Mouse (Mus musculus) cerebellum, adult 8-10 months (tissue): ENCODE results near the gene Prrt1.

ENCODE experiments used
- DNase-seq: peaks from one replicate; pipeline ENCODE4 v3.0.0; 2022

Prrt1 gene

GRCm38 (mm10) chr17:34651507-34652221 lies 22.3 kb downstream of the Prrt1 start:
- DNase-seq, result peak; percentile 33

DNA sequence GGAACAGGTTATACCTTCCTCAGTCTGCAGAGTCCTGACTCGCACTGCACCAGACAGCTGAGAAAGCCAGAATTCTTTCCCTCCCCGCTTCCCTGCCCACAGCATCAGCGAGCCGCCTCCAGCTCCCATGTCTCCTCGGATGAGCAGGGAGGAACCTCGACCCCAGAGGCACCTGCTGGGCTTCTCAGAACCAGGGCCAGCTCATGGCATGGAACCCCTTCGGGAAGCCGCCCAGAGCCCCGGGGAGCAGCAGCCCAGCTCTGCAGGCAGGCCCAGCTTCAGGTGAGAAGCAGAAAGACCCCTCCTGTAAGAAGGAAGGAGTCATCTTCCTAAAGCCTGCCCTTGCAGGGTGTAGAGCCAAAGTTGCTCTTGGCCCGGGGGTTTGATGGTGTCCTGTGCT lies 23.2 kb downstream of the Prrt1 start:
- peak; percentile 14 for DNase-seq

GRCm38 (mm10) chr17:34652985-34653384 lies 23.7 kb downstream of the Prrt1 start:
- DNase-seq, result no peak

GRCm38 (mm10) chr17:34653746-34654285 lies 24.5 kb downstream of the Prrt1 start:
- DNase-seq, result peak; percentile 60

DNA sequence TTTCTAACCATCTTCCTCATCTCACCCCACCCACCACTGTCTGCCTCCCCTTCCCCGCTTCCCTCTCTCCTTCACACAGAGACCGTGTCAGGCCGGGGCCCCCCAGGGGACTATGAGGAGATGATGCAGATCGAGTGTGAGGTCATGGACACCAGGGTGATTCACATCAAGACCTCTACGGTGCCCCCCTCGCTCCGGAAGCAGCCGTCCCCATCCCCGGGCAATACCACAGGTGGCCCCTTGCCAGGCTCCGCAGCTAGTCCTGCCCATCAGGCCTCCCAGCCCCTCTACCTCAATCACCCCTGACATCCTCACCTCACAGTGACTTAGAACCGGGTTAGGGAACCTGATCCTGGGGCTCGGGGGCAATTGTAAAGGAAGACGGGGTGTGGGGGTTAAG lies 25.1 kb downstream of the Prrt1 start:
- peak; percentile 22 for DNase-seq

DNA sequence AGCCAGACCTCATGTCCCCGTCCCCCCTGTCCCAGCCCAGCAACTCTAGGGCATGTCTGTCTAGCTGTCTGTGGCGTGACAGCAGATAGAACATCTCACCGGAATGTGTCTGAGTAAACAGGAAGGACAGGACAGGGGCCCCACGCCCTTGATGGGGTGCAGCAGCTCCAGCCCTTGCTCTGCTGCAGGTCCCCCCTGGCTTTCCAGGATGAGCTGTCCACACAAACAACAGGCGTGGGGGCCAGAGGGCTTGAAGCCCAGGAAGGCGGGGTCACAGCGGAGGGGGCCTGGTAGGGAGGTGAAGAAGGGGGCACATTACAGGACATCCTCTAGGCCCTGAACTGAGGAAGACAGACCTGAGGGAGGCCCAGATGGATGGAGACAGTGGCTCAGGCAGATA lies 25.8 kb downstream of the Prrt1 start:
- peak; percentile 9 for DNase-seq

DNA sequence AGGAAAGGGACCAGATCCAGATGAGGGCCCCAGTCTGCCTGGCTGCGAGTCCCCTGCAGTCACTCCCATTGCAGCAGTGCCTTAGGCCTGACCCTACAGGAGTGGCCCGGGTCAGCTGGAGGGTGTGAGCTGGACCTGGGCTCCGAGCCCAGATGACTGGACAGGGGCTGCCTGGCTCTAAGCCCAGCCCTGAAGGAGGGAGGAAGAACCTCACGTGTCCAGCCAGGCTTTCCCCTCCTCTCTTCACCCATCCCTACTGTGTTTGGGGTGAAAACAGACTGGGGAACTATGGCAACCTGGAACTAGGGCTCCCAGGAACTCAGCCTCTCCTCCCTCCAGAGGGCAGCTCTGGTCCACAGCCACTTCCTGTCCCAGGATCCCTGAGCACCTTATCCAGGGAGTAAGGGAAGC lies 26.3 kb downstream of the Prrt1 start:
- DNase-seq, result no peak

DNA sequence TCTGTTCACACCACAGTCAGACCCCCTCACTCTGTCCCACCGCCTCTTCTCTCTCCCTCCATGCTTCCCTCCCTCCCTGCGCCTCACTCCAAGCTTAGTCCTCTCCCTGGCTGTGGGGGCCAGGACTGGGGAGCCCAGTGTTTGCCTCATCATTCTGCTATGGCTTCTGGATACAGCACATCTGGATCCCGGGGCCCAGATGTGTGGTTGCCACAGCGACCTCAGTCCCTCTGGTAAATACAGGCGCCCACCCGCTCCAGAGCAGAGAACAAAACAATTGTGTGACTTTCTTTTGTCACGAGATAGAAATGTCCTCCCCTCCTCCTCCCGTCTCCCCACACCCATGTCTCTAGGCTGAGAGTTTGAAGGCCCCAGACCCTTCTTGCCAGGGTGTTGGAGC lies 27.3 kb downstream of the Prrt1 start:
- peak; percentile 10 for DNase-seq

DNA sequence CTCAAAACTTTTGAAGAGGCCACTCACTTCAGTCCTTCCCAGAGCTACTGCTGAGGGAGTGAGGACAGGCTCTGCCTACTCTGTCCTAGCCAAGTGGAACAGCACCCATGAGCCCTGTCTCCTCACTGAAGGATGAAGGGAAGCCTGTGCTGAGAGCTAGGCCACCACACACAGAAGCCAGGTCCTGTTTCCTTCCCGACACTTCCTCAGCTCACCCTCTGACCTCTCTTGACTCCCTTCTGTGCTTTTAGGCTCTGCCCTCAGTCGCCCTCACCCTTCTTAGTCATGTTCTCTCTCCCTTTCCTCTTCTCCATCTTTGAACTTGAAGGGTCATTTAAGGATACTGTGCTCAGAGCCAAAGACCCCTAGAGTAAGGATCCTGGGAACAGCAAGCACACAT lies 27.9 kb downstream of the Prrt1 start:
- DNase-seq, result no peak

- DNase-seq, result no peak
These were observed 28.8 kb downstream of the Prrt1 start for GRCm38 (mm10) chr17:34658145-34658544.

GRCm38 (mm10) chr17:34658591-34658990 lies 29.3 kb downstream of the Prrt1 start:
- DNase-seq, result no peak

- no peak for DNase-seq
These were observed 30.0 kb downstream of the Prrt1 start for GRCm38 (mm10) chr17:34659181-34659896.

DNA sequence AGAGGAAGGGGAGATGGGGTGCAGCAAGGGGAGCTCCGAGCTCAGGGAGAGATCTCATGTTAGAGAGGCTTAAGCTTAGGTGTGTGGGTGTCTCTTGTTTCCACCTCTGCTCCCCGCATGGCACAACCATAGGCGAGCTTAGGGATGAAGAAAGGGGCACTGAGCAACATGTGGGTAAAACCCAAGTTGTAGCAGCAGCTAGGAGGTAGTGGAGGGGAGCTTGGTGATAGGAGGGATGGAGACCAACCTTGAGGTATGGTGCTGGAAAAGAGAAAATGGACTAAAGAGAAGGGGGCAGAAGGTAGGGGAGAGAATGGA lies 30.5 kb downstream of the Prrt1 start:
- DNase-seq, result no peak

DNA sequence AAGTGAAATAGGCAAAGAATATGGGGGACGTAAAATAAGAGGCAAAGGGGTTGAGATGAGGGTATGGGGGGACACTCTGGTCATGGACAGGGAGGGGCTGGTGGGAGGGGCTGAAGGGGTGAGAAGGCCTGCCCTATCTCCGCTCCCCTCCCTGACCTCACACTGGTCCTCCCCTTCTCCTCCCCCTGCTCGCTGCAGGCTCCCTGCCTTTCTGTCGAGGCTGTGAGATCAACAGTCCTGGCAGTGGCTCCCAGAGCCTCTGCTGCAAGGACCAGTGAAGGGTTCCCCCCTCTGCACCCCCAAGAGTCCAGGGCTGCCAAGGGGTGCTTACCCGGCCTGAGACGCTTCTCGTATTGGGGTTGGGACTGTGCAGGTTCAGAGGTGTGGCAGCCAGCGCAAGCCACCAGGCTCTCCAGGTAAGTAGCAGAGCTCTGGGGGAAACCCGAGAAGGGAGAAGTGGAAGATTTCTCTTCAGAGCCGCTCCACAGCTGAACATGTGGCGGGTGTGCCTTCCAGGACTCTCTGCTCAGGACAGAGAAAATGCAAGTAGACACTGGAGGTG lies 31.0 kb downstream of the Prrt1 start:
- DNase-seq, result no peak

GRCm38 (mm10) chr17:34661121-34661591 lies 31.8 kb downstream of the Prrt1 start:
- DNase-seq, result no peak

GRCm38 (mm10) chr17:34662468-34662867 lies 33.1 kb downstream of the Prrt1 start:
- DNase-seq, result no peak

GRCm38 (mm10) chr17:34662978-34663377 lies 33.6 kb downstream of the Prrt1 start:
- no peak for DNase-seq

GRCm38 (mm10) chr17:34663558-34663957 lies 34.2 kb downstream of the Prrt1 start:
- no peak for DNase-seq

- no peak for DNase-seq
These were observed 35.1 kb downstream of the Prrt1 start for GRCm38 (mm10) chr17:34664472-34664871.

DNA sequence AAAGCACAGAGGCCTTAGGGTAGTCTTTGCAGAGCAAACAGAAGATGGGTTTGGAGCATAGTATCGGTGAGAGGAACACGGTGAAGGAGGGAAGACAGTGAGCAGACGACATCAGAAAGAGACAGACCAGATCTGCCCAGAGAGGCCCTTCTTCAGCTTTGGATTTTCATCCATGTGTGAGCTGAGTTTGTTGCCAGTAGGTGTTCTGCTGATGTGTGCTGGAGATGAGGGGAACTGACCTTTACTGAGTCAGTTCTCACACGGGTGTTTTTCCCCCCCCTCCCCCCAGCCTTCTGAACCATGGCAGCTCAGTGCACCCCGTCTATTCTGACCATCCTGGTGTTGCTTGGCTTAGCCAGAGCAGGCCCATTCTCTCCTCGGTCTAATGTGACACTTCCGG lies 40.9 kb downstream of the Prrt1 start, which contains the start of gene Tnxb:
Gene Tnxb, plus strand, starts transcription at position 301 of the 400 bp plus-strand sequence.
- DNase-seq, result no peak

- DNase-seq, result no peak
These were observed 42.1 kb downstream of the Prrt1 start for GRCm38 (mm10) chr17:34671151-34672066.

- no peak for DNase-seq
These were observed 43.0 kb downstream of the Prrt1 start for GRCm38 (mm10) chr17:34672246-34672792.
